Mouse (Mus musculus) skeletal muscle tissue, postnatal 0 days (tissue): ENCODE data around the gene Cd200r4. TPM values are rescaled to one million over a fixed set of nuclear protein-coding genes. Genes with fewer than 3 reads are reported as not detected.

Source experiments
- polyA plus RNA-seq: library from polyadenylated mRNA; unstranded; fragments of >200 nt; fragmentation: Nextera tagmentation; extraction: Ambion mirVana; gene quantifications from 2 replicates; pipeline ENCODE4 v1.2.1, GENCODE M21; 2015

Cd200r4 gene
- polyA plus RNA-seq: 1.8 and 2.0 TPM in 2 replicates

DNA sequence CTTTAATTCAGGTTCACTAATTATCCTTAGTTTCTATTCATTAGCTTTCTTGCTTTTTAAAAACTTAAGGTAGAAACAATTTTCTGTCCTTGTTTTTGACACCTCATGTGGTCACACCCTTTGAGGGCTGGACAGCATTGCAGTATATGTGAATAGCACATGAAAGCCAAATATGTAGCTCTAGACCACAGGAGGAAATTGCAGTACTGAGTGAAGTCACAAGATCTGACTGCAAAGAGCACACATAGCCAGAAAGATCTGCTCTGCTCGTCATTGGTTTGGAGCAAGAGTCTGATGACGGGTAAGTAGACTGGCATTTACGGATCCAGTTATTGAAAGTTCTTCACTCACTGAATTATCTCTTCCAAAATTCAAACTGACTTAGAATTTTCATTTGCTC lies at the start of gene Cd200r4:
Gene Cd200r4, plus strand, starts transcription at position 190 of the 400 bp plus-strand sequence.

DNA sequence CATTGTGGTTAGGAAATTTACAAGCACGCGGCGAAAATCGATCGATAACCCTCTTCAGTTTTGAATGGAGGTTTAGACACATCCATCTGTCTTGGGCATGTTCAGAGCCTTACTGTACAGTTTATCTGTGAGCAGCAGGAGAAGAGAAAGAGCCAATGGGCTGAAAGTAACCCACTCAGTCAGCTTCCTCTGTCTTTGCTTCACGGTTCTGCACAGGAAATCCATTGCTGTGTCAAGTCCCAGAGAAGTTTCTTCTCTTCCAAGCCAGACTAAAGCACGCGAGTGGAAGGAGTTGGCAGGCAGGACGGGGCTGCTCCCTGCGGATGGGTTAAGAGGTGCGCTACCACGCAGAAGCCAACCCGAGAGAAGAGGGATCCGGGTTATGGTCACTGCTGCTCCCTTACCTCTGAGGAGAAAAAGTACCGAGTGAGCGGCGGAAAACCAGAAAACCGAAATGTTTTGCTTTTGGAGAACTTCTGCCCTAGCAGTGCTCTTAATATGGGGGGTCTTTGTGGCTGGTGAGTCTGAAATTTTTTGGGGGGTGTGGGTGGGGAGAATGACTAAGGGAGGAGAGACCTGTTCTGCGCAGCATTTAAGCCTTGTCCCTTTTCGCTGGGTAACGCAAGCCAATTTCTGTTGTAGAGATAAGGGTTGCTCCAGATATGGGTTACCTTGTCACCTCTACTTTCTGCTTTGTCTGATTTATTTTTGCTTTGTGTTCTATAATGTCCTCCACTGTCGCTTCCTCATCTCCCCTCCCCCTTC lies 45.8 kb upstream of the Cd200r4 start, which contains the start of gene Cd200r1:
Gene Cd200r1, plus strand, starts transcription at position 182 of the 765 bp plus-strand sequence.

DNA sequence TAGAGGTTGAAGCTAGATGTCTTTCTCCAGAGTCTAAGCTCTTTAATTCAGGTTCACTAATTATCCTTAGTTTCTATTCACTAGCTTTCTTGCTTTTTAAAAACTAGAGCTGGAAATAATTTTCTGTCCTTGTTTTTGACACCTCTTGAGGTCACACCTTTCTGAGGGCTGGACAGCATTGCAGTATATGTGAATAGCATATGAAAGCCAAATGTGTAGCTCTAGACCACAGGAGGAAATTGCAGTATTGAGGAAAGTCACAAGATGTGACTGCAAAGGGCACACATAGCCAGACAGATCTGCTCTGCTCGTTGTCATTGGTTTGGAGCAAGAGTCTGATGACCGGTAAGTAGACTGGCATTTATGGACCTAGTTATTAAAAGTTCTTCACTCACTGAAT lies 55.3 kb downstream of the Cd200r4 start, which contains the start of gene Cd200r2:
Gene Cd200r2, plus strand, starts transcription at position 301 of the 400 bp plus-strand sequence.

Other genes starting within 250 kb of the Cd200r4 start
- 2.5 and 2.6 TPM in 2 replicates for gene Nepro, start 87.4 kb upstream of the Cd200r4 start, polyA plus RNA-seq
- gene Gtpbp8, start 65.4 kb upstream of the Cd200r4 start, polyA plus RNA-seq: 25.0 and 27.6 TPM in 2 replicates
- 2.9 and 3.3 TPM in 2 replicates for gene Cd200r1, start 46.0 kb upstream of the Cd200r4 start, polyA plus RNA-seq
- not detected in 2 replicates for gene Cd200r2, start 55.4 kb downstream of the Cd200r4 start, polyA plus RNA-seq
- 5.6 and 9.5 TPM in 2 replicates for gene Cd200r3, start 131.9 kb downstream of the Cd200r4 start, polyA plus RNA-seq